Mouse (Mus musculus) embryo, embryonic 10.5 days (tissue): ENCODE results near the gene Cdh4.

Source experiments
- DNase-seq: peaks from one replicate; pipeline ENCODE4 v3.0.0-alpha.2; 2015; ENCODE audit warnings: low spot score

The Cdh4 gene

GRCm38 (mm10) chr2:179467839-179468445 lies 25.7 kb downstream of the Cdh4 start:
- DNase-seq, result no peak

GRCm38 (mm10) chr2:179476622-179477021 lies 34.4 kb downstream of the Cdh4 start:
- DNase-seq, result peak; percentile 59

GRCm38 (mm10) chr2:179480800-179481200 lies 38.6 kb downstream of the Cdh4 start:
- DNase-seq, result no peak

- DNase-seq, result no peak
These were observed 39.1 kb downstream of the Cdh4 start for GRCm38 (mm10) chr2:179481363-179481762.

GRCm38 (mm10) chr2:179488526-179489139 lies 46.4 kb downstream of the Cdh4 start:
- no peak for DNase-seq

- DNase-seq, result no peak
These were observed 49.7 kb downstream of the Cdh4 start for GRCm38 (mm10) chr2:179491891-179492290.

GRCm38 (mm10) chr2:179494276-179494675 lies 52.0 kb downstream of the Cdh4 start:
- DNase-seq, result no peak

GRCm38 (mm10) chr2:179510439-179510838 lies 68.2 kb downstream of the Cdh4 start:
- DNase-seq, result no peak

GRCm38 (mm10) chr2:179516559-179516958 lies 74.3 kb downstream of the Cdh4 start:
- DNase-seq, result no peak

- no peak for DNase-seq
These were observed 76.3 kb downstream of the Cdh4 start for GRCm38 (mm10) chr2:179518456-179519032.

- no peak for DNase-seq
These were observed 76.9 kb downstream of the Cdh4 start for GRCm38 (mm10) chr2:179519161-179519560.

- no peak for DNase-seq
These were observed 77.7 kb downstream of the Cdh4 start for GRCm38 (mm10) chr2:179519931-179520330.

GRCm38 (mm10) chr2:179520941-179521340 lies 78.7 kb downstream of the Cdh4 start:
- DNase-seq, result no peak

GRCm38 (mm10) chr2:179521444-179521843 lies 79.2 kb downstream of the Cdh4 start:
- DNase-seq, result peak; percentile 33

- DNase-seq, result peak; percentile 36
These were observed 79.9 kb downstream of the Cdh4 start for GRCm38 (mm10) chr2:179522141-179522540.

GRCm38 (mm10) chr2:179526976-179527375 lies 84.7 kb downstream of the Cdh4 start:
- no peak for DNase-seq

GRCm38 (mm10) chr2:179530436-179531040 lies 88.3 kb downstream of the Cdh4 start:
- DNase-seq, result no peak

GRCm38 (mm10) chr2:179533196-179533595 lies 91.0 kb downstream of the Cdh4 start:
- no peak for DNase-seq

- no peak for DNase-seq
These were observed 91.7 kb downstream of the Cdh4 start for GRCm38 (mm10) chr2:179533881-179534280.

- no peak for DNase-seq
These were observed 93.0 kb downstream of the Cdh4 start for GRCm38 (mm10) chr2:179535204-179535603.

GRCm38 (mm10) chr2:179536762-179537161 lies 94.5 kb downstream of the Cdh4 start:
- DNase-seq, result no peak

- peak; percentile 78 for DNase-seq
These were observed 95.2 kb downstream of the Cdh4 start for GRCm38 (mm10) chr2:179537390-179537789.

GRCm38 (mm10) chr2:179537800-179538450 lies 95.7 kb downstream of the Cdh4 start:
- DNase-seq, result peak; percentile 23
